Mouse (Mus musculus) small intestine, adult 2 months (tissue): Measurements from ENCODE around the gene Gm17783.
"Not testable (repeated sequence)": the region's sequence is repeated elsewhere in the genome, so short reads cannot be mapped to it uniquely, and the experiment has no call there.

Experiments
- CTCF ChIP-seq: fragments of 200-500 bp; IDR thresholded peaks from 2 replicates; pipeline ENCODE4 v1.5.1; 2012; ENCODE audit warnings: low read depth, mild to moderate bottlenecking, control low read depth, inconsistent platforms, low read length, moderate library complexity, mixed read lengths; ENCODE audit not compliant: insufficient replicate concordance, insufficient read length; ENCODE audit errors: extremely low read depth
- POLR2A ChIP-seq: fragments of 200-500 bp; IDR thresholded peaks from 2 replicates; pipeline ENCODE4 v1.6.1; 2012; ENCODE audit warnings: low read depth, mild to moderate bottlenecking, control low read depth, inconsistent platforms, low read length, moderate library complexity

- TF ChIP-seq POLR2A, CTCF: not testable (repeated sequence)
Observed at GRCm38 (mm10) chr16:45538342-45538741, 6.5 kb upstream of the Gm17783 start.
